Mouse (Mus musculus) cerebellum, adult 9-11 months (tissue): ENCODE results near the gene Trex1.

Source experiments
- DNase-seq: peaks from one replicate; pipeline ENCODE4 v3.0.0; 2022

Trex1 gene

DNA sequence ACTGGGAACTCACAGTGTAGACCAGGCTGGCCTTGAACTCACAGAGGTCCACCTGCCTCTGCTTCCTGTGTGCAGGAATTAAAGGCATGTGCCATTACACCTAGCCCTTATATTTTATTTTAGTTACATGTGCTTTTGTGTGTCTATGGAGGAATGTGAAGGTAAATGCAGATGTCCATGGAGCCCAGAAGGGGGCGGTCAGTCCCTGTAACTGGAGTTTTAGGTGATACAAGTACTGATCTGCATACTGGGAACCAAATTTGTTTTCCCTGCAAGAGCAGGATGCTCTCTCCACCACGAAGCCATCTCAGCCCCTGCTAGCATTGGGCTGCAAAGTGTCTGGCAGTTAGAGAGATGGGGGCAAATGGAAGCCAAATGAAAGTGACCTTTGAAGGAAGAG, 25.4 kb upstream of the Trex1 start:
- no peak for DNase-seq

DNA sequence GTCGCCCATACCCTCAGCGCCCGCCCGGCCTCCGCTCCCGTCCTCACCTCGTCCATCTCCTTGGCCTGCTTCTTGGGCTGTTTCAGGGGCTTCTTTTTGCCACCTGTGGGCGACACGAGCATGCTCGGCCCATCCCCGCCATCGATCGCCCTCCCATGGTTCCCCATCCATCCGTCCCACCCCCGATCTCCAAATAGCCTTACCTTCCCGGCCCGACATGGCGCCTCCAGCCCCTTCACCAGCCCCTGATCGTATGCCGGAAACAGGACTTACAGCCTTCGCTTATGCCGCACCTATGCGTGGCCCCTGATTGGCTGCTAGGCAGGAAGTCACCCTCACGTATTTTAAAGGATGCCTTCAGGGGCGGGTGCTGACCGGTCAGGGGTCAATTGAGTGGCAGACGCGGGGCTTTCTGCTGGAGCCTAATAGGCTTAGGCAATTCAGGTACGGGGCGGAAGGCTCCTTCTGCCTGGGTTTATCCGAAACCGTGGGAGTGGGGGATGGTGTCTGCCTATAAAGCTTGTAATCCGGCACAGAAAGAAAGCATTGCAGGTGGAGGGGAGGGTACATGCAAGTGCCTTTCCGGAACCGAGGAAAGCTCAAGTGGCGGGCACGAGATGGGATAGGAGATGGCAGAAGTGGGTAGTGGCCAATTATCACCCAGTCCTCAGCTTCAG, 22.7 kb upstream of the Trex1 start, which contains the start of the genes Ccdc51 and Tma7:
Gene Ccdc51 (plus strand): TSS at position 370 of the 677 bp plus-strand sequence.
Gene Tma7 (minus strand): TSS at position 464 of the 677 bp plus-strand sequence.
- DNase-seq: peak; percentile 89

DNA sequence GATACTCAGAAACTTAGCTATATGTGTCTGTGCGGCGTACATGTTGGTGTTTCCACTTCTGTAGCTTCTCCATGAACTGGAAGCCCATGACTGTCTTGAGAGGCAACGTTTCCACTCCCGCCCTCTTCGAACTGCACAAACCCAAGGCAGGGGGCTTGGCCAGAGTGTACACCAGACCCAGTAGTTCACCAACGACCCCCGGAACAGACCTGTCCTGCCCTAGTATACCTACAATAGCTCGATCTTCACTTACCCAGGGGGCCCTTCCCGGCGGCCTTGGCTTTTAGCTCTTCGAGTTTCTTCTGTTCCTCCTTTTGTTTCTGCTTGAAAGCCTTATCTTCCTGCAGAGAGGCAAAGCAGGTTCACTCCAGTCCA, 22.2 kb upstream of the Trex1 start:
- no peak for DNase-seq

DNA sequence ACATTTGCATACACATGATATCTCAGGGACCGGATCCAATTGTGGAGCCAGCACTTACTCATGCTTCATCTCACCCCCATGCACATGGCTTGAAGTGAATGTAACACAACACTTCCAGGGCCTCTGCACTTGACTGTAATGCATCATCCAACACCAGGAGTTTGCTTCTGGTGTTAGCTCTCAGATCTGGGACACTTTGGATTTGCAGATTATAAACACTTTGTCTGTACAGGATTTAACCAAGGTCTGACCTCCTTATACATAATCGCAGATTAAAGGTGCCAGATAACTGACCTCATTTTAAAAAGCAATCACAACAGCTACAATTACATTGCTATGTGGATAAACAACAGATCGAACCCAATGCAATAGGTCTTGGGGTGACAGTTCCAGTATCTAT, 21.0 kb upstream of the Trex1 start:
- DNase-seq: no peak

DNA sequence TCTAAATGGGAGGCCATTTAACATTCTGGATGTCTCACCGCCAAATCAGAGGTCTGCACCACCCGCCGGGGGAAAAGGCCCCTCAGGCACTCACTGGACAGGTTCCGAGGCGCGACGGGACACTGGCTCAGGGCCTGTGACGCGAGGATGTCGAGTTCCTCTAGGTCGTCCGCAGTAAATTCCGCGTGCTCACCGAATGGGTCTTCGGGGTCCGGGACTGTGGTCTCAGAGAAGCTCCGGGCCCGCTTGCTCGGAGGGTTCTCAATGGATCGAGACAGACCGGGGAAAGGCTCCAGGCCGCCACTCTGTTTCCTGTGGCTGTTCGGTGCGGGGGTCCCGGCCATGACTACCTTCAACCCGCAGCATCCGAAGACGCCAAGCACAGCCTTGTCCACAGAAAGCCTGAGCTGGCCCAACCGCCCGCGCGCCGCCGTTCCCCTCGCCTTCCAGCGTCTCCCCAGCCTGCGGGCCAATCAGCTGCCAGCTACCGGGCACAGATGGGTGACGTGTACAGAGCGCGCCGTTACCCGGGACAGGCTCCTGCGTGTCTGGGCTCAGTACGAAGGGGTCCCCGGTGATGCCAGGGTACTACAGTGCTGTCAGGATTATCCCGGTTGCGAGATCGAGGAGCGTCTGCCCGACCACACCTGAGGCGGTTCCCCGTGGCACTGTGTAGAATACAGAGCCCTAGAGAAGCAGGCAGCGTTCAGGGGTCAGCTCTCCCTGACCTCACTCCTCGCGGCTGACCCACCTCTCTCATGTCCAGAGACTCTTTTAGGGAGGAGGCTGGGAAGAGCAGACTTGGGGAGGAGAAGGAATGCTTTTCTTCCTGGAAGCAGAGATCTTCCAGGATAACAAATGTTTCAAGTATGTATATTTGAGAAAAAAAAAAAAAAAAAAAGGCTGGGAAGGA, 14.4 kb upstream of the Trex1 start, which contains the start of gene Atrip:
Gene Atrip (minus strand): TSS at position 464 of the 913 bp plus-strand sequence.
- peak; percentile 93 for DNase-seq

DNA sequence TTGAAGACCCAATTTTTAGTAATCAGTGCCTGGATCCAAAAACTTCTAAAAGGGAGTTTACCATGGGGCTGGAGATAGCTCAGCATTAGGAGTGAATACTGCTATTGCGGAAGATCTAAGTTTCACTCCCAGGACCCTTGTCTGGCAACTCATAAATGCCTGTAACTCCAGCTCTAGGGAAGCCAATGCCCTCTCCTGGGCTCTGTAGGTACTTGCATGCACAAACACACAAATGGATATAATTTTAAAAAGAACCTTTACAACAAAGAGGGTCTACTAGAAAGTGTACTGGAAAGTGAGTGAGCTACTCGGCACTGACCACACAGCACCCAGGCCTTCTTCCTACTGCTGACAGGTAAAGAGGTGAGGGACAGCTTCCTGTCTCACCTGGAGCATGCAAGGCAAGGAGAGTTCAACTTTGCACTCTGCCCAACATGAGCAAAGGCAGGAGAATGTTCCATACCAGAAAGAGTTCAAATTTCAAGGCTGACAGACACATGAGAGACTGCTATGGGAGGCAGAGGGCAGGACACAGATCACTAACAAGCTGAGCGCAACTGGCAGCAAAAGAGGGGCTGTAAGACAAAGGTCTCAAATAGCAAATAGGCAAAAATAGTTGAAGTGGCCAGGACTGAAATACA, 8.7 kb upstream of the Trex1 start:
- no peak for DNase-seq

DNA sequence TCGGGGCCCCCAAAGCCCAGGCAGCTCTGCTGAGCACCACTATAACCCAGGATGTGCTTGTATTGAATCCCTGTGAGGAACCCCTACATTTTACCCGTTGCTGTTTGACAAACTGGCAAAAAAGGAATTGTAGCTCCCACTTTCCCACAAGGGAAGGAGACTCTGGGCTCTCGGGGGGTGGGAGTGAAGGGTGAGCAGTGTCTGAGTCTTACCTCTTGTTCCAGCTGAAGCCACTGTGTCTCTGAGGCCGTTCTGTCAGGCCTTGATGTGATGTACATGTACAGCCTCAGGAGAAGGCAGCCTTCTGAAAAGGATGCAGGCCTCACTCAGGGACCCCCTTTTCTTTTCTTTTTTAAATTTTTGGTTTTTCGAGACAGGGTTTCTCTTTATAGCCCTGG, 1.4 kb upstream of the Trex1 start:
- no peak for DNase-seq

DNA sequence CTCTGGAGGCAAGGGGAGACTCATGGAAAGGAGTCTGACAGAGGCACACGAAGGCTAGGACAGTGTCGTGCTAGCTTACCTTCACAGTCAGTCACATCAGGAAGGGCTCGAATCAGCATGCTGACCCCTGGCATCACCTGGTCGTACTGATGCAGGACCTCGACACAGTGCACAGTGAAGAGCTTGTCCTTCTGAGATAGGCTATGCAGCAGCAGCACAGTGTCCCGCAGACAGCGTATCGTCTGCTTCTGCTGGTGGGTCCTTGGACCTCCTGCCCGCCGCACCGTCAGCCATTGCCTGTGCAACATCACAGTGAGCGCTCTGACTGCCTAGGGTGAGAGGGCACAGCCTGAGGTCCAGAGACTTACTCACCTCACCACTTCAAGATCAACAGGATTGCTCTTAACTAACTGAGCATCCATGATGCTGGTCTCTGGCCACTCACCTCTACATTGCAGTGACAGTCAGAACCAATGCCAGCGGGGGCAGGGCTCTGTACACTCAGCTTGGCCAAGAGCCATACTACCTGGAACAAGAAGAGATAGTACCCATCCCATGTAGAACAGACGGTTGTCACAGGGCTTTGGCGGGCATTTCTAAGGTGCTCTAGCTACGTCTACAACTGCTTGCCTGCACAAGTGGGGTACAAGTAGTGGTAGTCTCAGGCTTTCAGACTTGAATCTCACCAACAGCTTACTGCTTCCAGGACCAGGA, 807 bp upstream of the Trex1 start:
- peak; percentile 53 for DNase-seq

DNA sequence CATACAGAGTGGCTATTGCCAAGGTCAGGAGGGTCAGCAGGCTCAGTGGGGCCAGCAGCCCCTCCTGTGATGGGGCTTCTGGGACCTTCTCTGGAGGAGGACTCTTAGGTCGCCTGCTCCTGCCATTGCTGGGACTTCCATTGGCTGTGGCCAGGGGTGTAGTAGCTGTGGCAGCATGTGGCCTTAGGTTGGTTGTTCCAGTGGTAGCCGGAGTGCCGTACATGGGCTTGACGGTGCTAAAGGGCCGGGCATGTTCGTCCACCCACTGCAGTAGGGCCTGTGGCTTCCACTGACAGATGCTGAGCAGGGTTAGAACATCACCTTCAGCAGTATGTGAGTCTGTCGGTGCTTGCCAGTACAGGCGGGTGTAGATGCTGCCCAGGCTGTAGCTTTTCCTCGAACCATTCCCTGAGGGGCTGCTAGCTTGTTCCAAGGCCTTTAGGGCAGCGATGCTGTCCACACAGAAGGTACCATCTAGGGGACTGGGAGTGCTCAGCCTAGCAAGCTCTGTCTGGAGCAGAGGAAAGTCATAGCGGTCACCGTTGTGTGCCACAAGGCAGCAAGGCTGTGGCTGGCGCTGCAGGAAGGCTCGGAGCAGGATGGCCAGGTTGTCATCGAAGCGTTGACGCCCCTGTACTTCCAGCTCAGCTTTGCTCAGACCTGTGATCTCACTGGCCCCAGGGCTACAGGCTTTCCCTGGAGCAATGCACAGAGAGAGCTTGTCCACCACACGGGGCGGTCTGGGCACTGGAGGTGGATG, 1.3 kb downstream of the Trex1 start:
- no peak for DNase-seq

DNA sequence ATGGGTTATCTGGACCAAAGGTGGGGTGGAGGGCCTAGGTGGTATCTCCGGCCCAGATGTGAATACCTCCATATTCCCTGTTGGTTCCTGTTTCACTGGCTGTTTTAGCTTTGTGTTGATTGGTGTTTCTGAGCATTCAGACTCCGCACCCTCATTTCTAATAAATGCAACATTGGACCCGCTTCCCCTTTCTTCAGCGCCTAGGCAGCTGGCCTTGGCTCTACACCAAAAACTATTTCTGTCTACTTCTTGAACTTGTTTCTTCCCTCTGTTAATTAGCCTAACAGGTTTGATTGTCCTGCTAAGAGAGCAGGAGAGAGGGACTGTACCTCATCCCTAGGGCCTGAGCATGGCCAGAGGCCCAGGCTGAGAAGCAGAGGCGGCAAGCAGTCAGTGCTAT, 2.0 kb downstream of the Trex1 start:
- no peak for DNase-seq

DNA sequence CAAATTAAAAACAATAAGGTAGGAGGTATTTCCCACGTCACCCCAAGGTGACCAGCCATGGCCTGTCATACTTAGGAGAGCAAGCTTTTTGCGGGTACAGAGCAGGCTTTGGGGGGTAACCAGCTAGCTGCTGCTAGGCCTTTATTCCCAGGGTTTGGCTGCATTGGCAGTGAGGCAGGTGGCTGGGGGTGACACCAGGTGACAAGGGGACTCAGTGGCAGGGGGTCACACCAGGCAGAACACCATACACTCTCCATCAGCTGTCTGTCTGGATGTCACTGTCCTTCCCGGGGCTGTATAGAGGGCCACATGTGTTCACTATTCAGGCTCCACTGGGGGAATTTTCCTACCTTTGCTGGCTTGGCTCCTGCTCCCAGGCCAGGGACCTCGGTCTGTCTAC, 2.6 kb downstream of the Trex1 start:
- DNase-seq: no peak

DNA sequence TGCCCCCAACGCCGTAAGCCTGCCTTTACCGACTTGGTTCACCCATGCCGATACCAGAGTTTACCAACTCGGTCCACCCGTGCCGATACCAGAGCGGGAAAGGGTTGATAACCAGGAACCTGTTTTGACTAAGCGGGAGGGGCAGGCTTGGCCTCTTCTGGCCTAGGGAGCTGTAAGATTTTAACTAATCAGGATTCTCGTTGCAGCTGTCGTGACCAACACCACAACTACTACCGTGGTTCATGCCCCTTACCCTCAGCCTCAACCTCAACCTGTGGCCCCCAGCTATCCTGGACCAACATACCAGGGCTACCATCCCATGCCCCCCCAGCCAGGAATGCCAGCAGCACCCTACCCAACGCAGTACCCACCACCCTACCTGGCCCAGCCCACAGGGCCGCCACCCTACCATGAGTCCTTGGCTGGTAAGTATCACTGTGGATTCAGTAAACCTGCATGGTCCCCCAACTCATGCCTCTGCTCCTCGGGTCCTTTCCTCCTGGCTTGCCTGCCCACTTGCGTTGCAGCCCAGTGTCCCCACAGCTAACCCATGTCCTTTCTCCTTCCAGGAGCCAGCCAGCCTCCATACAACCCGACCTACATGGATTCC, 3.3 kb downstream of the Trex1 start:
- no peak for DNase-seq

DNA sequence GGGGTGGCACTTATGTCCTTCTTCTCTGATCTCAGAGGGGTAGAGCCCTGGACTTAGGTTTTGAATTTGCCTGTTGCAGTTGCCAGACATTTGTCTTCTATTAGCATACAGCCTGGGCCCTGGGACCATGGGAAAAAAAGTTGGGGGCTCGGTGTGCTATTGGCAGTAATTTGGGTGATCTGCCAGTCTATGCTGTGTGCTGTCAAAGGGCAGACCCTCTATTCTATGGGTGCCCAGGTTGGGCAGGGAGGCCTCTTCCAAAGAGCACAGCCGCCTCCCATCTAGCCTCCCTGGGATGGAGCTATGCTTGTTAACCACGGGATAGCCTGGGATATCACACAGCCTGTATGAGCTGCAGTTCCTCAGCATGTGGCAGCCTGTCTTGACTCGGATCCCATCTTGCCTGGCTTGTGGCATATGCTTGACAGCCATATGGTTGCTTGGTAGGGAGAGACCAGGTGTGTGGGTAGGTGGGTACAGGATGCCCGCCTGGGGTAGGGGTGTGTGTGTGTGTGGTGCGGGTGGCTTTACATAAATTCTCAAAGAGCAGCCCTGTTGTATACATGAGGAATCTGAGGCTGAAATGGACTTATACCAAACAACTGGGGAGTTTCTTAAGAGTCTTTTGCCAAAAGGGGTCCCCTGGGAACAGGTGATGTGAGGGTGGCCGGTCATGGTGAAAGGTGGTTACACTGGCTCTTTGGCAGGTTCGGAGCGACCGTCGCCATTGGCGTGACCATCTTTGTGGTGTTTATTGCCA, 4.1 kb downstream of the Trex1 start:
- peak; percentile 54 for DNase-seq

DNA sequence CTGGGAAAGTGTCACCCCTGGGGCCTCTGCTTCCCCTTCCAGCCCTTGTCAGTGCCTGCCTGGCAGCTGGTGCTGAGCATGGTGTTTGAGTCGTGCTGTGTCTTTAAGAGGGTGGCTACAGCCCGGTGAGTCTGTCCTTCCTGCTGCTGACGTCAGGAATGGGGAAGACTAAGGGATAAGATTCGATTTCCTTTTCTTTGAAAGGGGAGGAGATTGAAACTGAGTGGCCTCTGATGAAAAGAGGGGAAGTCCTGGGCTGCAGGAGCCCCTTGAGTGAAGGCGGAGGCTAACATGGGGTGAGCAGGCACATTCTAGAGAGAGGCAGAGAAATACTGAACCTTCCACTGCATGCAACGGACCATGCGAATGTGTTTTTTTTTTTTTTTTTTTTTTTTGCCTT, 4.8 kb downstream of the Trex1 start:
- DNase-seq: peak; percentile 76

DNA sequence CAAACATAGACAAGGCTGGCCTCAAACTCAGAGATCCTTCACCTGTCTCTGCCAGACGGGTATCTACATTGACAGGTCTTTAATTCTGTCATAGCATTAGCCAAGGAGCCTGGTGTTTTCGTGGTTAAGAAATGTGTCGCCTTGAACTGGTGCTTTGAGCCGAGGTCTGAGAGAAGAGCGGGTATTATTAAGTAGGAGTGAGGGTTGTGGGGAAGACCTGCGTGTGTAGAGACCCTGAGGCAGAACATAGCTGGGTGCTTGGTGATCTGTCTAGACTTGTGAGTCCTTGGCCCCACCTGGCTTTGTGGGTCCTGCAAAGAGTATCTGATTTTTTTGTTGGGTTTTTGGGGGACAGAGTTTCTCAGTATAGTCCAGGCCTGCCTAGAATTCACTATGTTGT, 5.7 kb downstream of the Trex1 start:
- DNase-seq: peak; percentile 14

DNA sequence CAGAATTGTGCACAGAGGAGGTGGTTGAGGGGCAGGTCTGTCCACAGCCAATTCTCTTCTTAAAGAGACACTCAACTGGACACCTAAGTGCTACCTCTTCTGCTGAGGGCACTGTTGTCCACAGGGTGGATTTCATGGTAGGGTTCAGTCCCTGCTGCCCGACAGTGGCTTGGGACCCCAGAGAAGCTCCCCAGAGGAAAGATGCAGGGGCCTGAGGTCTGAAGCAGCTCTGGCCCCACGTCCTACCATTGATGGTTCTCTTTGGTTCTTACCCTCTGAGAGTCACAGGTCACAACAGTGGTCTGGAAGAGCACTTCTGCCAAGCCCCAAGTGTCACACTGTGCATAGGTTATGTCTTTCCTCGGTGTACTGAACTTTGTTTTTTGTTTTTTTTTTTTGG, 6.2 kb downstream of the Trex1 start:
- DNase-seq: peak; percentile 18

DNA sequence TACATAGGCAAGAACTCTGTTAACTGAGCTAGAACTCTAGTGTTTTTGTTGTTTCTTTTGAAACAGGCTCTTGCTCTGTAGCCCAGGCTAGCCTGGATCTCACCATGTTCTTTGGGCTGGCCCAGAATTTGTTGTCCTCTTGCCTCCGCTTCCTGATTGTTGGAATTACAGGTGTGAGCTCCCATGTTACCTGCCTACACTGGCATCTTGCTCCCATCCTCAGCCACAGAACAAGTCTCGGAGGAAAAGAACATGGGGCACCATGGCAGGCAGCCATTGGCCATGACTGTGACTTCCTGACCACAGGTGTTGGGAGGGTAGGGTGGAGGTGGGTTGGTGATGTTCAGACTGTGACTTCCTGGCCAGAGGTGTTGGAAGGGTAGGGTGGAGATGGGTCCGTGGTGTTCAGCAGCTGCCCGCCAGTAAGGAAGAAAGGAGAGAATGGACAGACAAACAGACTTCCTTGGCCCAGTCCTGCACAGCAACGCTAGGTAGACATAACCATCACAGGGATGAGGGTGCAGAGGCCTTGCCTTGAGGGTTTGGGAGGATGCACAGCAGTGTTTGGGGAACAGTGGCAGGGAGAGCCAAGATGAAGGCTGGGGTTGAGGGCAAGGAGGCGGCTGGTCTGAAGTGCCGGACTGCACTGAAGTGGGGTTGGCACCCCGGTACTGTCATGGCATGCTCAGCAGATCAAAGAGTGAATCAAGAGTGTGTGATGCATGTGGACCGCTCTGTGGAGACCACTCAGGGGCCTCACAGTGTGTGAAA, 6.9 kb downstream of the Trex1 start:
- peak; percentile 14 for DNase-seq

DNA sequence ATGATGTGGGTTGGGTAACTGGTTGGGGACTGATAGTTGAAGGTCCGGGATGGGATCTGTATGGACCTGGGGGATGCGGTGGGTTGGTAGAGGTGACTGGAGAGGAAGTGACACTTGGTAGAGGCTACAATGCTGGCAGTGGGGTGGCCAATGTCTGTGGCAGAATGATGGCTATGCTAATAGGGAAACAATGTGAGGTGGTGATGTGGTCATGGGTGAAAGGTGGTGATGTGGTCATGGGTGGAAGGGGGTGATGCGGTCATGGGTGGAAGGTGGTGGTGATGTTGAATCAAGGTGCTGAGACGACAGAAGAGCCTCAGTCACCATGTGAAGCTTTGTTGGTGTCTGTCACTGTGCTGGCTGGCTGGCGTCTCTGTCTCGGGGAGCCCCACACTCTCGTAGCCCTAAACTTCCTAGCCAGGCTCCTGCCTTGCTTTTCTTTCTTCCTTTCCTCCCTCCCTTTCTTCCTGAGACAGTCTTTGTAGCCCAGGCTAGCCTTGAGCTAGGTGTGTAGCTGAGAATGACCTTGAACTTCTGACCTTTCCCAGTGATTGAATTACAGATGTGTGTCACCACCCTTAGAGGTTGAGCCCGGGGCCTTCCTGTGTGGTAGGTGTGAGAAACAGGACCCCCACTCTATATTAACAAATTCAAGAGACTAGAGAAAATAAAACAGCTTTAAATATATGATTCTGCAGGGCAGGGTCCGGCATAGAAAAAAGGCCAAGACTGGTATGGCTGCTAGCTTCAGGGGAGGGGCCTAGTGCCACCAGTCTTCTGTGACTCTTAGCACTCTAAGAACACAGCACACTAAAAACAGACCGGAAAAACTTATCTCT, 7.7 kb downstream of the Trex1 start:
- DNase-seq: peak; percentile 9

DNA sequence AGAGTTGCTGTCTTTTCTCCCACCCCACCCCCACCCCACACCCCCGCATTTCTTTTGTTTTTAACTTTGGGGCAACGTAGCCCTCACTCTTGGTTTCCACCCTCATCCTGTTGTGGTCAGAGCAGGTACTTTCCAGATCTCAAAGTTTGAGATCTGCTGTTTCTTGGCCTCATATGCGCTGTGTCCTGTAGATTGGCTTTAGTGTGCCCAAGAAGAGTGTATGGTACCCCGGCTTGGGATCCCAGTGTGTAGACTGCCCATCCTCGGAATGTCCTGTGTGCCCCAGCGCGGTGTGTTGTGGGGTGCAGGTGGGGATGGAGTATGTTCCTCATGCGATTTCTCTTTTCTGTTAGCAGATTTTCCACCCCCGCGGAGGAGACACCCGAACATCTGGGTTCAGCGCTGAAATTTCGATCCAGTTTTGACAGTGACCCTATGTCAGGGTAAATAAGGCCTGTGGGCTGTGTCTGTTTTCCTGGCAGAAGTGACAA, 8.5 kb downstream of the Trex1 start:
- DNase-seq: peak; percentile 5
